Mouse (Mus musculus) WW6 (cell line): ENCODE results near the gene Etl4.
"Not testable (repeated sequence)": the region's sequence is repeated elsewhere in the genome, so short reads cannot be mapped to it uniquely, and the experiment has no call there.

Experiments used
- DNase-seq: peaks from one replicate; pipeline ENCODE4 v3.0.0-alpha.2; 2013; ENCODE audit warnings: low read depth, low spot score

The Etl4 gene

DNA sequence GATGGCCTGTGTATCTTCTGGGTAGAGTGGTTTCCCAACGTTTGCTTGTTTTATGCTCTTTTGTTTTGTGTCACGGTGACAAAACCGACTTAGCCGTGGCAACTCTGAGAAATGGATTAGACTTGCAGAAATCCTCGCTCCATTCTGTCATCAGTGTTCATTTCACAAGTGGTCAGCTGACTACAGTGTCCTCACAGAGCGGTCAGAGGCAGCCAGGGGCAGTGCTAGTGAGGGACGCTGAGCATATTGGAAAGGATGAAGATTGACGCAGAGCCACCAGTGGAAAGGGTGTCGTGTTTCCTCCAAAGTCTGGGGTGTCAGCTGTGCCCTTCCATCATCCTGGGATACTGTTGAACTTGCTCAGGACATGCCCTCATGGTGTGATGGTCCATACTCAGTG lies 733.2 kb downstream of the Etl4 start:
- DNase-seq = no peak

DNA sequence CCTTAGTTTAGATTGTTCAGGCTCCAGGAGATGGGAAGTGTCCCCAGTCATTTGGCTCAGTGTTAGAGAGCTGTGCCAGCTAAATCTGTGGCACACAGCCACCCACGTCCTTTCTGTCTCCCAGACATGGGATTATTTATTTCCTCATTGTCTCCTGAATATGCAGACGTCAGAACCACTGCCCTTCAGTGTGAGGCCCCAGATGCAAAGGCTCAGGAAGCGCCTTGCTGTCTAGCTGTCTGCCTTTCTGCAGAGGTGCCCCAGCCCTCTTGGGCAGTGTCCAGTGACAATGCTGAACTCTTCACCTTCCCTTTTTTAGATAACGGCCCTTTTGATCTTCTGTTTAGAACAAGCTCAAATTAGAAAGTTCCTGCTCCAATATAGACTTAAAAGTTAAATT lies 740.2 kb downstream of the Etl4 start:
- no peak for DNase-seq

DNA sequence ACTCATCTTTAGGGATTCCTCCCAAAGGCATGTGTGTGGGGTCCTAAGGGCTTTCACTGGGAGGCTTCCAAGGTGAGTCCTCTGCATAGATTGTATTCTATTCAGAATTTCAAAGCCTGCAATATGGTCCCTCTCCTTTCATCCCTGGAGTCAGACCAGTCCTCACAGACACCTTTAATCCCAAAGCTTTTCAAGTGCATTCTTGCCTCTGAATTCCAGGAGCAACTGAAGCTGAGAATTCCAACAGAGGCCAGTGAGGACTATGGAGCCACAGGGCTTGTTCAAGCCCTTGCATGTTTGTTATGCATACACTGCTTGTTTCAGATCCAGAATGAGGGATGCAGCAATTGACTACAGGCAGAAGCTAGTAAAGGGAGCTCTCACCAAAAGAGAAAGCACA lies 743.5 kb downstream of the Etl4 start:
- no peak for DNase-seq

DNA sequence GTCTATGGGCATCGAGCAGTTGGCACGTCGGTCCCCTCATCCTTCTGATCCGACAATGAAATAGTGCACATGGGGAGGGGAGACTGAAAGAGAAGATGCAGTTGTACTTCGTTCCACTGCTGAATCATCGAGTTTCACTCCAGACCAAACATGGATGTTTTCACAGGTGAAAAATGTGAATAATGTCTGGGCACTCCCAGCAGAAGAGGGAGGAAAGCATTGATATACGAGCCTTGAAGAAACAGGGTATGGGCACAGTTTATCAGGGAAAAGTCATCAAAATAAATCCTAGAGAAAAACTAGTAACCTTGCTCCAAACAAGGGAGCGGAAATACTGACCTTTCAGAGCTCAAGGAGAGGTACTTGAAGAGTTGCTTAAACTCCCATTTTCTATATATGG lies 744.5 kb downstream of the Etl4 start:
- DNase-seq = no peak

DNA sequence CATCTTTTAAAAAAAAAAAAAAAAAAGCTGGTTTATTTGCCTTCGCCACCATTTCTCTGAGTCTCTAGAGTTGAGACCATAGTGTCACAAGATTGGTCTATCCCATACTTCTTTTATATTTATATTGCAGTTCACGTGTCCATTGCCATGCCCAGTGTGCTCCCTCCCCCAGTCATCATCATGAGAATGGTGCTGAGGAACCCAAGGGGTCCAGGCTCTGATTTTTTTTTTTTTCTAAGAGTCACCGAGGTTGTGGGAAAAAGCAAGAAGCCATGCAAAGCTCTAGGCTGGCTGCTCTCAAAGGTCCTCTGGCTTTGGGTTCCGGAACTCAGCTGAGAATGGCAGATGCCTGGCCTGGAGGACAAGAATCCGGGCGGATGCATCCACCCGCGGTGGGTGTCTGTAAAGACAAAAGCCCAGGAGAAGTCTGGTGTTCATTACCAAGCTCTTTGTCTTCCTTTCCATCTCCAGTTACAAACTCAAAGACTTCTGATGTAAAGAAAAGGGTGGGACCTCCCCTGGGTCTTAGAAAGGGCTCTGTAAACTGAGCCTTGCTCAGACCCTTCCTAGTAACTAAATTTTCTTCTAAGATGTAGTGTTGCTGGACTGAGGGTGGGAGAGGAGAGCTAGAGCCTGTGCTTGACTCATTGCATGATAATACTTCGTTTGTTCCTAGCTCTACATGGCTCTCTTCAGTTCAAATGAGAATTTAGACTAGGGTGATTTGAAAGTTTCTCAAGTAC lies 745.2 kb downstream of the Etl4 start:
- DNase-seq = no peak

DNA sequence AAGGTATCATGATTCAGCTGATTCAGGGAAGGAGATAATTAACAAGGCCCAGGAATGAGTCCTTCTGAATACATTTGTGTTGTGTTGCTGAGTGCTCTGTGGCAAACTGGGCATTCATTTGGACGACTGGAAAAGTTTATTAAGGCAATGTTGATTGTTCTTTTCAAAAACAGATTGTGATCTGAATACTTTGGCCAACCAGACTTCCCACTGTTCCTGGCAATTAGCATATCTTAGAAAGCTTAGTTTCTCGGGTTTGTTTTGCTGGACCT lies 745.7 kb downstream of the Etl4 start:
- no peak for DNase-seq

DNA sequence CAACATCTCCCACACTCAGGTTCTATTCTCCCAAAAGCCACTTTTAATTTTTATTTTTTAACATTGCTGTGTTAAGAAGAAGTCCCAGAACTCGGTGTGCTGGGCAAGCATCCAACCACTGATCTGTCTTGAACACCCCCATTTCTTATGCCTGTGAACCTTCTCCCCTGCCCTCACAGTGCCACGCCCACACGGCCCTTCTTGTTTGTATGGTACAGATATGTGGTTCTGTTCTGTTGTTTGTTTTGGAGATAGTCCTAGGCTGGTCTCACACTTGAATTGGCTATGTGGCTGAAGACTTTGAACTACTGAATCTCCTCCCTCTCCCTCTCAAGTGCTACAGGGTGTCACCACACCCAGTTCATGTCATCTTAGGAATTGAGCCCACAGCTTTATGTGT lies 748.3 kb downstream of the Etl4 start:
- no peak for DNase-seq

DNA sequence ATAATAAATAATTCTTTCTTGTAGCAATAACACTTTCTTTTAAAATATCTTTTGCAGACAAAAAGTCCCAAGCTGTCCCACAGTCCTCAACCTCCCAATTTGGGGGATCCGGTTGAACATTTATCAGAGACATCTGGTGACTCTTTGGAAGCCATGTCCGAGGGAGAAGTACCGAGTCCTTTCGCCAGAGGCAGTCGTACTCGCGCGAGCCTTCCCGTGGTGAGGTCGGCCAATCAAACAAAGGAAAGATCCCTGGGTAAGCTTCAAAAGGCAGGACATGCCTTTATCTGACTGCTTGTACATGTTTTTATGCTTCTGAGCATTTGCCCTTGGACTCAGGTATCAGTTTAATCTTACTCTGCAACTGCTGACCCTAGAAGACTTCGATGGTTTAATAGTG lies 752.3 kb downstream of the Etl4 start:
- DNase-seq = no peak

DNA sequence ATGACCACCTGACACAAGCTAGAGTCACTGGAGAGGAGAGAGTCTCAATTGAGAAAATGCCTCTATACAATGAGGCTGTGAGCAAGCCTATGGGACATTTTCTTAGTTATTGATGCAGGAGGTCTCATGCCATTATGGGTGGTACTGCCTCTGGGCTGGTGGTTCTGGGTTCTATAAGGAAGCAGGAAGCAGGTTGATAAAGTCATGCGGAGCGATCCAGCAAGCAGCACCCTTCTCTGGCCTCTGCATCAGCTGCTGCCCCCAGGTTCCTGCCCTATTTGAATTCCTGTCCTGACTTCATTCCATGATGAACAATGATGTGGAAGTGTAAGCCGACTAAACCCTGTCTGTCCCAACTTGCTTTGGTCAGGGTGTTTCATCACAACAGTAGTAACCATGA lies 753.1 kb downstream of the Etl4 start:
- DNase-seq = no peak

DNA sequence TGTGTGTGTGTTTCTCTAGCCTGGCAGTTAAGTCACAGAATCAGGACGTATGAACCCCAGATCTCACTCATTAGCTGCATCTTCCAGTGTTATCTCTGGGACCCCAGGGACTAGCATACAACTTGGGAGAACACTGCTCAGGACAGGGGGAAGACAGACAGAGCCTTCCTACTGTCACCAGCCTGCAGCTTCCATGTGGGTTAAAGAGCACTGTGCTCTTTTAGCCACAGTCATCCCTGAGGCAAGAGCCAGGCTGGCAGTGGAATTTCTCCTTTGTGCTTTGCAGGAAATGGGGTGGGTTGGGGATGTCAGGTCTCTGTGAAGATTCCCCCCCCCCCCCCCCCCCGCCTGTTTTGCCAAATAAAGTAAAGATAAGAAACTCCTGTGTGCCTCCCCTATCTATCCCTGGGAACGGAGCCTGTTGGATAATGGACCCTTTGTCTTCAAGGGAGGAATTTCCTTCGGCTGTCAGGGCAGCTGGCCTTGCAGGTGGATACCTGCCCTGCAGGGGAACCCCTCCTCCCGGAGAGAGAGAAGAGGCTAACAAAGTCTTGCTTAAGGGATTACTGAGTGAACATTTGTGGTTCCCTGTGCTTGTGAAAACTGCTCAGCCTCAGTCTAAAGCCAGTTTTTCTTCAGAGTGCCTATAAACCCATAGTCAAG lies 755.9 kb downstream of the Etl4 start:
- no peak for DNase-seq

DNA sequence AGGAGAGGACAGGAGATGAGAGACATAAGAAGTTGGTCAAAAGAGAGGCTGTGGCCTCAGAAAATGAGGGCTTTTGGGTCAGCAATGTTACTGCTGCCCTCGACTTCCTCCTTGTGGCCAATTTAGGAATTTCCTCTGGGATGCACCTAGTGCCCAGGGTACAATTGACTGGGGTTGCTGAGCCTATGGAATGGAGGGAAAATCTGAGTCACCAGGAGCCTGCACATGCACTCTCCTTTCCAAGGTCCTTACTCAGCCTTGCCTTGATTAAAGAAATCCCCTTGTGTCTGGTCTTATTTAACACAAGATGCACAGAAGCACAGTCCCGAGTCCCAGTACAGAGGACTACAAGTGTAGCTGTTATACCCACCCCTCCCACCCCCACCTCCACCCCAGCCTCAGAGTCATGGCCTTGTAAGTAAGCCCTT lies 756.5 kb downstream of the Etl4 start:
- DNase-seq = no peak

DNA sequence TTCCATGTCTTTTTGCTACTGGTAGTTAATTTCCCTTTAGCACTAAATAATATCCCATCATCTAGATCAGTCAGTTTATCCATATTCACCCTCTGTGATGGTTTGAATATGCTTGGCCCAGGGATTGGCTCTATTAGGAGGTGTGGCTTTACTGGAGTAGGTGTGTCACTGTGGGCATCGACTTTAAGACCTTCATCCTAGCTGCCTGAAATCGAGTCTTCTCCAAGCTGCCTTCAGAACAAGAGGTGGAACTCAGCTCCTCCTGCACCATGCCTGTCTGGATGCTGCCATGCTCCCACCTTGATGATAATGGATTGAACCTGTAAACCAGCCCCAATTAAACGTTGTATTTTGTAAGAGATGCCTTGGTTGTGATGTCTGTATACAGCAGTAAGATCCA lies 758.3 kb downstream of the Etl4 start:
- DNase-seq = no peak

DNA sequence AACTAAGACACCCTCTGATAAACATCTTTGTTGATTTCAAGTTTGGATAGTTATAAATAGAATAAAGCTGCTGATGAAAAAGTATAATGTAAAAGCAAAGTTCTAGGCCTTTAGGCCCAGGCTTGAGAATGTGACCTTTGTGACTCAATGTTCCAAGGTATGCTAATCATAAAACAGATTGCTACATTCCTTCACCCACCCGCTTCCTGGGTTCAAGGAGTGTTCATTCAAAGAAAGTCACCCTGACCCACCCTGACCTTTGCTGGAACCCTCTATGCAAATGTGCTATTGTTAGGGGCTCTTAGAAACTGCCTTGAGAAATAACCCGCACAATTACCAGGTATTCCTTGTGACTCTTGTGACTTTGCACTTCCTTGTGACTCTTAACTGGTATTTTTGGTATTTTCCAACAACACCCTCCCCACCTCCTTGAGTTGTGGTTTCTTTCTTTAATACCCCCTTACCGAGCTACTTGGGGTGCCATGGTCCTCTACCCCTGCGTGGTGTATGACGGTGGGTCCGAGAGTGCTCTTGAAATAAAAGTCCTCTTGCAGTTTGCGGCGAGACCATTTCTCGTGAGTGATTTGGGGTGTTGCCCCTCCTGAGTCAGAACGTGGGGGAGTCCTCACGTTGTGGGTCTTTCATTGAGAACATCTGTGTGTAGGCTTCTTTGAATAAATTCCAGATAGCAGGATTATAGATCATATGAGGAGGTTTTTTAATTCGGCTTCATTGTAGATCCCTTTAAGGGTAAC lies 758.9 kb downstream of the Etl4 start:
- not testable (repeated sequence) for DNase-seq

DNA sequence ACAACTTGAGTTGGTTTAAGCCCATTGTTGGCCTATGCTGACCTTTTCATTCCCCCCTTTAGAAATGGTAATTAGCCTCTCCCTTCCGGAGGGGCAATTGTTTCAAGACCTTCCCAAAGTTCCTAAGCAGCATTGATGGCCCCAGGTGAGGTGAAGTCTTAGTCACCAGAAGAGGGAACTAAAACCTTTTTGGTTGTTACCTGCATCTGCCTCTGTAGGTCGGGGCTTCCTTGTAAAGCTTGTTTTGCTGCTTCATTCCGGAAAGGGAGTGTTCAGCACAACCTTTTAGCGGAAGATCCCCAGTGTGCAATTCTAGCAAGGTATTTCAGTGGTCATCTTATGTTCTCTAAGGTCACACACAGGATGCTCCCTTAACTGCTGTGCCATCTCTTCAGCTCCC lies 759.8 kb downstream of the Etl4 start:
- DNase-seq = no peak

DNA sequence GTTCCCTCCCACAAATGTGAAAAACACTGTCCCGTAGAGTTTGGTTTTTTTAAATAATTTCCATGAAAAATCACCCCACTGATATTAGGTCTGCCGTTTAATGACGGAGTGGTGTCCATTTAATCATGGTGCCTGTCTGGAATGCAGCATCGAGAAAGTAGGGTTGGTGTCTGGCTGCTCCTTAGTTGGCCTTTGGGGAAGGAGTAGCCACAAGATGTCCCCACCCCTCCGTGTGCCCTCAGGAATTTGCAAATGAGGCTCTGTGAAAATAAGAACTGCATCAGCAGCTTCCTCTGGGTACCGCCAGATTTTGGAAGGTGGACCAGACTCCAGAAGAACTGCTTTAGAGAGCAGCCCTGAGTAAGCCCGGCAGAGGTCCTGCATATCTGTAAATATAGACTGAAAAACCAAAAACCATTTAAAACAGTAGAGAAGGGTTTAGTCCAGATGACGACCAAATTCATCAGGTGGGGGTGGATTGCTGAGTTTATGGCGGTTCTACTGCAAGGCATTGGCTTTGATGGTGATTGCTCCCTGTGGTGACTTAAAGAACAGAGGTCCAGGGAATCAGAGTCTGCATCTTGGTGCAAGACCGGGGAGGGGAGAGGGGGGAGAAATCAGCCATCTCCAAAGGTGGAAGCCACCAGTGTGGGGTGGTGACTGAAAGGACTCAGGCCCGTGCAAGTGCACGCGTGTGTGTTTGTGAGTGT lies 762.1 kb downstream of the Etl4 start:
- no peak for DNase-seq

DNA sequence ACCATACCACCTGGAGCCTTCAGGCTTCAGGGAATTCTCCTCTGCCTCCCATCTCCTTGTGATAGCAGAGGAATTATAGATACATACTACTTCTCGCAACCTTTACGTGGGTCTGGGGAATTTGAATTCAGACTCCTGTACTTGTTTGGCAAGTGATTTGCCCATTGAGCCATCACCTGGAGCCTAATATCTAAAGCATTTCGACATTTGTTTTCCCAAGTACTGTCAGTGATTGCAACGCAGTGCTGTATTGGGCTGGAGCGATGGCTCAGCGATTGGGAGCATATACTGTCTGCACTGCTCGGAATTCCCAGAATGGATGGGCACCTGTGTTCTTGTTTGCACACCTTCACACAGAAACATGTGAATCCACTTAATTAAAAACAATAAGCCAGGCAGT lies 762.7 kb downstream of the Etl4 start:
- no peak for DNase-seq

DNA sequence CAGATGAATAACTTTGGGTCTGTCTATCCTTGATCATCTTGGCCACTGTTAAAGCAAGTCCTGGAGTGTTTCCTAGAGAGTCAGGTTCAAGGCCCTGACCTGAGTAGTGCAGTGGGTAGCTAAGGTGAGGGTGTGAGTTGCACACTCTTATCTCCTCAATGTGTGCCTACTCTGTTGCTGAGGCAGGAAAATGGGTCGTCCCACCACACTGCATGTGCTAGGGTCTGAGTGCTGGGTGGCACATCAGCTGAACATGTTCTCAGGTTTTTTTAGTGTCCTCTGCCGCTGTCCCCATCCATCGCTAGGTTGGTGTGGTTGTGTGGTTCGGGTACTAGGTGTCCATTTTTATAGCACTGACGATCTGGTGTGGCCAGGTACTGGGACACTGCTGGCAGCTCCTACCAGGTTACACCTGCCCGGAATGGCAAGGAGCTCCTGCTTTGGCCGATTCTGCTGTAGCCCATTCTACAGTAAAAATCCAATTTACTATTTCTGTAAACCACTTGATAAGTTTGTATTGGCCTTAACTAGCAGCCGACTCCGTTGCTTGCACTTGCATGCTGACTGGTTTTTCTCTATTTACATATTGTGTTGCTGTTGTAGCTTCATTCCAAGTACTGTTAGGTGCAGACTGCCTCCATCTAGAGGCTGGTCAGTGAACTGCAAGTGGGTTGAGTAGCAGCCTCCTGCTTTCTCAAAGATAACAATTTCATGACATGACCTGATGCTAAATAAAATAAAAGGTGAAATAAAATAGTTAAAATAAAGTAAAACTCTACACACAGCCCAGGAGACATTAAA lies 763.4 kb downstream of the Etl4 start:
- no peak for DNase-seq

DNA sequence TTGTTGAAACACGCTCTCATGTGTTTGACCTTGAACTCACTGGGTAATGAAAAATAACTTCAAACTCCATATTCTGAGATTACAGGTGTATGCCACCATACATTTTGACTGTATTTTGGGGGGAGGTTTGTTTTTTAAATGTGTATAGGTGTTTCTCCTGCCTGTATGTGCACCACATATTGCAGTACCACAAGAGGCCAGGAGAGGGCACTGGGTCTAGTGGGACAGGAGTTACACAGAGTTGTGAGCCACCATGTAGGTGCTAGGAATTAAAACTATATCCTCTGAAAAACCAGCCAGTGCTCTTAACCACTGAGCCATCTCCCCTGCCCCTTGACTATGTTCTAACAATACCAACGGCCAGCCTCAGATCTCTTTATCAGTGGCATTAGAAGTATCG lies 766.8 kb downstream of the Etl4 start:
- DNase-seq = no peak

DNA sequence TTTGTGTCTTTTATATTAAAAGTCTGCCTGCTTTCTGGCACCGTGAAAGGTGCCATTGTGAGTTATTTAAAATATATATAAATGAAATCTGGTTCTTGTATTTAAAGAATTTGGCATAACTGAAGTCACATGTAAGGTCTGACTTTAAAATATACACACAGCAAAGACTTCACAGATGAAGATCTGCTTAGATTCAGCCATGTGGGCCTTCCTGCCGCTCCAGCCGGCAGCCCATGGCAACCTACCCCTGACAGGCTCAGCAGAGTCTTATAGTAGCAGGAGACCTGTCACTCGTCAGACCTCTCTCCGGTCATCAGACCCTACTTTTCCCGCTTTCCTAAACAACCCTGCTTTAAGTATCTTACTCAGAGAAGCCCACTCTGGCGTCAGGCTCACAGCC lies 769.2 kb downstream of the Etl4 start:
- DNase-seq = no peak

DNA sequence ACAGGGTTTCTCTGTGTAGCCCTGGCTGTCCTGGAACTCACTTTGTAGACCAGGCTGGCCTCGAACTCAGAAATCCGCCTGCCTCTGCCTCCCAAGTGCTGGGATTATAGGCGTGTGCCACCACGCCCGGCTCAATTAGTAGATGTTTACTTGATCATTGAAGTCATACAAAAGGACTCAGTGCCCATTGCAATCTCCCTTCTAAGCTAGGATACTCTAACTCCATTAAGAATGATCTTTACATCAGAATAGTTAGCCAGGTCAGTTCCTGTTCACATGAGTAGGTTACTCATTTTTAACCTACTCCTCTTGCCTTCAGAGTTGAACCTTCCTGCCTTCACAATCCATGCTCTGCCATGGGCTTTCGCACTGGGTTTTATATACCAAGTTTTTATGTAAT lies 772.6 kb downstream of the Etl4 start:
- not testable (repeated sequence) for DNase-seq

DNA sequence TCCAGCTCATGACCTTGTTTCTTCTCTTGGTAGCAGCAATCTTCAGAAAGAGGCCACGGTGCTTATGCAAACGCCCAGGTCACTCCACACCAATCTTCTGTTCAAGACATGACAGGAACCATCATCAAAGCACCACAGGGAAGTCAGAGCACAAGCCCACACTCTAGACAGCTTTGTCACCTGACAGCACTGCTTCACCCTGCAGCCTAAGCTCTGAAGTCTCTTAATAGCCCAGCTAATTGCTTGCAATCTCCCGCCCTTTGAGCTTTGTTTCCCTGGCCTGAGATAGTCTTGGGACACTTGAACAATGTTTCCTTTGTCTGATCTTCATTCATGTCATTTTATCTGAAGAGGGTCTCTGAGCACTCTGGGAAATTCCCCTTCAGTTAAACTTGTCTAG lies 779.8 kb downstream of the Etl4 start:
- no peak for DNase-seq

DNA sequence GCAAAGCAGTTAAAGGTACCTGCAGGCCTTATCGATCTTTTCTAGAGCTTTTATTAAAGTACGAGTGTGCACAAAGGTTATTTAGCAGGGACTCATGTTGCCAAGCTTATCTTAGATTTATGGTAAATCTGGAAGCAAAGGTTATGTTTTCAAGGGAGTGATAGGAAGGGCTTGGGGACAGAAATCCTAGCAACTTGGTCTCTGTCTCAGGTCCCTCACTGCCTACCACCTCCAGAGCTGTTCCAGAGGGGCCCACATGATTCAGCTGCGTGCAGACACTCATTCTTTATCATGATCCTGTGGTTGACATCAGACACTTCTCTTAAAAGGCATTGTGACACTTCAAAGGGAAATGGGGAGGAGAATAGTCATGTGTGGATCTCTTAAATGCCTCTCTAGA lies 783.3 kb downstream of the Etl4 start:
- DNase-seq = no peak
